16 mouse cellular contexts compared by ENCODE assay signal in the genomic region with DNA sequence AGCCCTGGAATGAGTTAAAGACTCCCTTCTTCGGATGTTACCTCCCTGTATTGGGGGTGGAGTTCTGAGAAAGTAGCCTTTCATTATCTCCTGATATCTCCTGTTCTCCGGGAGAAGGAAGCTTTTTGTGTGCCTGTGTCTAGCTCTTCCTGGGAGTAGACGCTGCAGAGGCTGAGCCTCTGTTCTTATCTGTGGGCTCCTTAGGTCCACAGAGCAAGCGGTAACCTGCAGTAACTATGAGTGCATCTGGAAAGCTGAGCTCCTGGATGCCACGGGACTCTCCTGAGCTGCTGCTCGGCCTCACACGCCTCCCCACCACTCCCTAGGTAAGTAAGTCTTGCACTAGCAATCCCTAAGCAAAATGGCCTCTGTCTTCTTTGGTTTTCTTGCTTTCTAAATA. TPM values are rescaled to one million over a fixed set of nuclear protein-coding genes. Genes with fewer than 3 reads are reported as not detected.
"Had no signal": no experiment of that assay in that cellular context is flagged by ENCODE, and none has a peak within 500 bp of the region (broad histone marks: within the 10 kb centered on the region; RNA-seq: fewer than 3 reads in every experiment).

No protein-coding gene starts in this region.

- DNase-seq: kidney, adult 18-20 months; kidney, postnatal 25 days; lung, adult 18-20 months; lung, postnatal 36 days; right cerebral cortex, adult 18-20 months; thymus, adult 2 months; thymus, postnatal 25 days had no signal

- H3K9me3 ChIP-seq: intestine, embryonic 15.5 days; limb, embryonic 12.5 days; midbrain, embryonic 13.5 days had no signal

- H3K4me2 ChIP-seq: intestine, embryonic 15.5 days; limb, embryonic 12.5 days; midbrain, embryonic 13.5 days had no signal

- H3K9ac ChIP-seq: intestine, embryonic 15.5 days; limb, embryonic 12.5 days; midbrain, embryonic 13.5 days had no signal

- H3K27ac ChIP-seq: intestine, embryonic 15.5 days; left cerebral cortex, adult 2 months; limb, embryonic 12.5 days; midbrain, embryonic 13.5 days; stomach, postnatal 0 days had no signal

- H3K27me3 ChIP-seq: intestine, embryonic 15.5 days; limb, embryonic 12.5 days; midbrain, embryonic 13.5 days had no signal

- H3K4me3 ChIP-seq: intestine, embryonic 15.5 days; left cerebral cortex, adult 2 months; limb, embryonic 12.5 days; midbrain, embryonic 13.5 days had no signal

- ATAC-seq: intestine, embryonic 15.5 days; midbrain, embryonic 13.5 days had no signal

- H3K36me3 ChIP-seq: intestine, embryonic 15.5 days; limb, embryonic 12.5 days; midbrain, embryonic 13.5 days had no signal

RNA-seq across cellular contexts. Expression of a gene that starts 0.5 kb away (rescaled TPM):
- polyA plus RNA-seq: intestine, embryonic 15.5 days; kidney, embryonic 14.5 days; limb, embryonic 12.5 days; lung, embryonic 16.5 days; midbrain, embryonic 13.5 days; midbrain, postnatal 0 days; neural tube, embryonic 14.5 days; stomach, postnatal 0 days; thymus, adult 2 months had no signal
